Mouse (Mus musculus): ENCODE data around the gene Usp33. TPM values are rescaled to one million over a fixed set of nuclear protein-coding genes. Genes with fewer than 3 reads are reported as not detected.

Gene Usp33
- total RNA-seq, 2 experiments from 2014 or later: 66.7 to 82.3 TPM

GRCm38 (mm10) chr3:152336085-152336484 lies 10.2 kb upstream of the Usp33 start:
- no peak for ATAC-seq (replicated peaks; ENCODE audit: low FRiP score, poor library complexity, severe bottlenecking)

DNA sequence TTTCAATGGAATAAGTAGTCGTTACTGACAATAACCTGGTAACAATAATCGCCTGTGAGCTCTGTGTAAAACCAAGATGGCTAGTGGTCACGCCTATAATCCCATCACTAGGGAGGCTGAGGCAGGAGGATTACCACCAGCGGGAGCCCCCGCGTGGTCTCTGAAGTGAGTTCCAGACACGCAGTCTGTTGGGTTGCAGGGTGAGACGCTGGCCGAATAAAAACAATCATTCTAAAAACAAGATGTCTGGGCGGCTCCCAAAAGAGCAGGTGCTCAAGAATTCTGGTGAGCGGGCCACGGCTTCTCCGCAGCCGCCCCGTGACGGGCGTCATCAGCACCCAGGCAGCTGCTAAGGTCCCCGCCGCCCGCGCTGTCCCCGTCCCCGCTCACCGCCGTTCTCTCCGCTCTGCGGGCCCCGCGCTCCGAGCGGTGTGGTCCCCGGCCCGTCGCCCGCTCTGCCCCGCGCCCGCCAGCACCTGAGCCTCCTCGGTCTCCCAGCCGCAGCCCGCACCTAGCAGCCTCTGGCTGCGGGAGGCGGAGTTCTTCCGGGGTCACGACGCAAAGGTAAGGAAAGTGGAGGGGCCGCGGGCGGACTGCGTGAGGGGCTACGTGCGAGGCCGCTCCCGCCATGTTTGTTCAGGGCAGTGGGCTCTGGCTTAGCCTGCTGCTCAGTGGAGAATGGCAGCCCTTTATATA lies 6.3 kb upstream of the Usp33 start, which contains the start of gene Miga1:
Gene Miga1 (minus strand): TSS at position 546 of the 696 bp plus-strand sequence.
- ATAC-seq (replicated peaks; ENCODE audit: low FRiP score, poor library complexity, severe bottlenecking): peak; percentile 74

DNA sequence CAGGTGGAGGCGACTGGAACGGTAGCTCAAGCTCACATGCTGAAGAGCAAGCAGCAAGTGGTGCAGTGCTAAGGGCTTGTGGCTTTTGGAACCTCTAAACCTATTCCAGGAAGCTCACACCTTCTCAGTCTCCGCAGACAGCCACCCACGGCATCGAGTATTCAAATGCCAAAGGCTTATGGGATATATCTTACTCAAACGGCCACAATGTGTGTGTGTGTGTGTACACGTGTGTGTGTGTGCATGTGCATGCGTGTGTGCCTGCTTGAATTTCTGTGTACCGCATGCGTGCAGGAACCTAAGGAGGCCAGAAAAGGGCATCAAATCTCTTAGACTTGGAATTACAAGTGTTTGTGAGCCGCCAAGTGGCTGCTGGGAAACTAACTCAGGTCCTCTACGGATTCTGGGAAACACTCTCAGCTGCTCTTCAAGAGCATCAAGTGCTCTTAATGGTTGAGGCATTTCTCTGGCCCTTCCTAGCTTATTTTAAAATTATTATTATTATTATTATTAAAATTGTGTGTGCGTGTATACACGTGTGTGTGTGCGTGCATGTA lies 3.2 kb upstream of the Usp33 start:
- ATAC-seq (replicated peaks; ENCODE audit: low FRiP score, poor library complexity, severe bottlenecking): no peak

GRCm38 (mm10) chr3:152346633-152347141 lies 409 bp downstream of the Usp33 start:
- ATAC-seq (replicated peaks; ENCODE audit: low FRiP score, poor library complexity, severe bottlenecking): peak; percentile 20

DNA sequence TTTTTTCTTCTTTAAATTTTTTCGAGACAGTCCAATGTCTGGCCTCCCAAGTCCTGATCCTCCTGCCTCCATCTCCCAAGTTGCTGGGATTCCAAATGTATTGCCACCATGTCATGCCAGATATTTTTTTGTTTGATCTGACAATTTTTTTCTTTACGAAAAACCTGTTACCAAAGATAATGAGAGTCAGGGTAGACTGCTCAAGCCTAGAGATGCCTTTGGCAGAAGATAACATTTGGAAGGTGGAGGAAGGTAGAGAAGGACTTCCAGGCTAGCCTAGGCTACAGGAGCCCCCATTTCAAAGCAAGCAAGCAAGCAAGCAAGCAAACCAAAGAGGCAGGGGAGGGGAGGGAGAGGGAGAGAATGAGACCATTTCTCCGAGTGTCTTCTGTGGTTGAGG lies 949 bp downstream of the Usp33 start:
- ATAC-seq (replicated peaks; ENCODE audit: low FRiP score, poor library complexity, severe bottlenecking): peak; percentile 58

- ATAC-seq (replicated peaks; ENCODE audit: low FRiP score, poor library complexity, severe bottlenecking): no peak
Observed at GRCm38 (mm10) chr3:152348011-152348830, 1.9 kb downstream of the Usp33 start.

- no peak for ATAC-seq (replicated peaks; ENCODE audit: low FRiP score, poor library complexity, severe bottlenecking)
Observed at GRCm38 (mm10) chr3:152350431-152350830, 4.2 kb downstream of the Usp33 start.

DNA sequence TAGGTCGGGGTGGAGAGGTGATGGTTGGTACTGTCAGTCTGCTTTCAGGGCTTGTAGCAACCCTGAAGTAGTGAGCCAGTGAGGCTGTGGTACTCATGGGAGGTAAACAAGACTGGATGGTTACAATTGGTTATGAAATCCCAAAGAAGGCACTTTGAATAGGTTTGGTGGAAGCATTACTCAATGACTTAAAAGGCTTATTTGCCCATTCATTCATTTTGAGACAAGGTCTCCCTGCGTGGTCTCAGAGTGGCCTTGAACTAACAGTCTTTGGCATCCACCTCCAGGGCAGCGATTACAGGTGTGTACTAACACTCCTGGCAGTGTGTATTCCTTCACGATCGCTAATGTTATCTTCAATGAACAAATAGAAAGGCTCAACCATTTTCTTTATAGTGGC lies 4.7 kb downstream of the Usp33 start:
- no peak for ATAC-seq (replicated peaks; ENCODE audit: low FRiP score, poor library complexity, severe bottlenecking)

DNA sequence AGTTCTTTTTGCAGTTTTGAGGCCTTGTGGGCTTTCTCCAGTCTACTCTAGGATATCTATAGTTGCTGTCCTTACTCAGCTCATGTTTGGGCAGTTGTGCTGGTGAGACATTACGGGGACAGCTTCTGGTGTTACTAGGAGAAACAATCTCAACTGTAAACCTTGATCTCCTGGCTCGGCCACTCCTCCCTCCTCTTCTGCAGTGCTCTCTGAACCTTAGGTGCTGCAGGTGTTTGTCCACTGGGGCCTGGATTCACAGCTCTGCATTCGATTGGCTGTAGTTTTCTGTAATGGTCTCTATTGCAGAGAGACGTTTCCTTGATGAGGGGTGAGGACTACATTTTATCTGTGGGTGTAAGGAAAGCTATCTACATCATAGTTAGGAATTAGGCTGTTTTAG lies 6.0 kb downstream of the Usp33 start:
- ATAC-seq (replicated peaks; ENCODE audit: low FRiP score, poor library complexity, severe bottlenecking): no peak

- ATAC-seq (replicated peaks; ENCODE audit: low FRiP score, poor library complexity, severe bottlenecking): no peak
Observed at GRCm38 (mm10) chr3:152353434-152354177, 7.3 kb downstream of the Usp33 start.

DNA sequence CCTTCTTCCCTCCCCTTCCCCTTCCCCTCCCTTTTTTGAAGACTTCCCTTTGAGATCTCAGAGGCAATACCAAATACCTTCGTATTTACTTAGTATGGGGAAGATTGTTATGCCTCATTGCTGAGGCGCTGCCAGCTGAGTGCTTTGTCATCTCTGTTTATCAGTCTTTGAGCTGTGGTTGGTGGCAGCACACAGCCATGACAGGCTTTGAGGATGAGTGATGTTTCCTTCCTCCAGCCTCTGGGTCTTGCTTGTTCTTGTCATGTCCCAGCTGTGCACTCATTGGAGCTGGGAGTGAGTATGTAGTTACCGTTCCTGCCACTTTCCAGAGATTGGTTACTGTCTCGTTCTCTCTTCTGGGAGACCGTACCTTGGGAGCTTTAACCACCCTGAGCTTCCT lies 9.1 kb downstream of the Usp33 start:
- peak; percentile 90 for ATAC-seq (replicated peaks; ENCODE audit: low FRiP score, poor library complexity, severe bottlenecking)

DNA sequence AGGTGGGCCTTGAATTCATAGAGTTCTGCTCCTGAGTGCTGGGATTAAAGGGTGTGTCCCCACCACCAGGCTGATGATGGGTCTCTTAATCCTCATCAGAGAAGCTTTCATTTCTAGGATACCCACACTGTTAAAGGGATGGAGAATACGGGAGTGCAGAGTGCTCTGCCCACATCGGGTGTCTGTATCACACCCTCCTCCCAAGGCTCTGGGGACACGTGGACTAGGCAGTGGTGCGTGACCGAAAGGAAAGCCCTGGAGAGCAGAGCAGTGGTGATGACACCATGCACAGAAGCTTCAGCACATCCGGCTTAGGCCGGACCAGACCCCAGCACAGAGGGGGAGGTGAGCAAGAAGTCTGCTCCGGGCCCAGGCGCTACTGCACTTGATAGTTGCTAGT lies 10.5 kb downstream of the Usp33 start:
- no peak for ATAC-seq (replicated peaks; ENCODE audit: low FRiP score, poor library complexity, severe bottlenecking)

GRCm38 (mm10) chr3:152359151-152359550 lies 12.9 kb downstream of the Usp33 start:
- no peak for ATAC-seq (replicated peaks; ENCODE audit: low FRiP score, poor library complexity, severe bottlenecking)

DNA sequence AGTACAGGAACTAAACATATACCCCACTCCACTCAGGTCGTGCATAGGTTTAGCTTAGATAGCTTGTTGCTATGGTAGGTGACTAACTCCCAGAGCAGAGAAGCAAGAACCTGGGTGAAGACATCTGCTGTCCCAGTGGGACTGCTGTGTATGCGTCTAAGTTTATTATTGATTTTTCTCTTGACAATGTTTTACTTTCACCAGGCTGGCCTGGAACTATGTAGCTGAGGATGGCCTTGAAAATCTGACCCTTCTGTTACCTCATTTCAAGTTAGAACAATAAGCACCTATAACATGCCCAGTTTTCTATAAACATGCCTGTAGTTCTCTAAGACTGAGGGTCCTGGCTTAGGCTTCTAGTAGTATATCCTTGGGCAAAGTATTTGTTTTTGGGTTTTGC lies 17.9 kb downstream of the Usp33 start:
- no peak for ATAC-seq (replicated peaks; ENCODE audit: low FRiP score, poor library complexity, severe bottlenecking)

GRCm38 (mm10) chr3:152376063-152376462 lies 29.8 kb downstream of the Usp33 start:
- ATAC-seq (replicated peaks; ENCODE audit: low FRiP score, poor library complexity, severe bottlenecking): no peak

DNA sequence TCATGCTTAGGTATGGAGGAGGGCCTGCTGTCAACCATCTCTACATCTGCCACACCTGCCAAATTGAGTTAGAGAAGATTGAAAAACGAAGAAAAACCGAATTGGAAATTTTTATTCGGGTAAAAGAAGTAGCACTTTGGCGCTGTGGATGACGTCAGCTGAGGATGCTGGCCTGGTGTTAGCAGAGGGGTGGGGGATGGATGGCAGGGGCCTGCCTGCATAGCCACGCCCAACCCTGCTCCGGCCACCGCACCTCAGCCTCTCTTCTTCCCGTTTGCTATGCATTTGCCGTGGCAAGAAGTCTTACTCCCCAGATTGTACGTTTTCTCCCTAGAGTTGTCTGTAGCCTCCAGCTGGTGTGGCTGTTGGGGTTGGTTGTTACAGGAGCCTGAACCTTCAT lies 37.8 kb downstream of the Usp33 start:
- no peak for ATAC-seq (replicated peaks; ENCODE audit: low FRiP score, poor library complexity, severe bottlenecking)

GRCm38 (mm10) chr3:152395350-152396277 lies 49.3 kb downstream of the Usp33 start, which contains the start of gene Zzz3:
Zzz3 (plus strand) TSS chr3:152395473.
- peak; percentile 74 for ATAC-seq (replicated peaks; ENCODE audit: low FRiP score, poor library complexity, severe bottlenecking)

DNA sequence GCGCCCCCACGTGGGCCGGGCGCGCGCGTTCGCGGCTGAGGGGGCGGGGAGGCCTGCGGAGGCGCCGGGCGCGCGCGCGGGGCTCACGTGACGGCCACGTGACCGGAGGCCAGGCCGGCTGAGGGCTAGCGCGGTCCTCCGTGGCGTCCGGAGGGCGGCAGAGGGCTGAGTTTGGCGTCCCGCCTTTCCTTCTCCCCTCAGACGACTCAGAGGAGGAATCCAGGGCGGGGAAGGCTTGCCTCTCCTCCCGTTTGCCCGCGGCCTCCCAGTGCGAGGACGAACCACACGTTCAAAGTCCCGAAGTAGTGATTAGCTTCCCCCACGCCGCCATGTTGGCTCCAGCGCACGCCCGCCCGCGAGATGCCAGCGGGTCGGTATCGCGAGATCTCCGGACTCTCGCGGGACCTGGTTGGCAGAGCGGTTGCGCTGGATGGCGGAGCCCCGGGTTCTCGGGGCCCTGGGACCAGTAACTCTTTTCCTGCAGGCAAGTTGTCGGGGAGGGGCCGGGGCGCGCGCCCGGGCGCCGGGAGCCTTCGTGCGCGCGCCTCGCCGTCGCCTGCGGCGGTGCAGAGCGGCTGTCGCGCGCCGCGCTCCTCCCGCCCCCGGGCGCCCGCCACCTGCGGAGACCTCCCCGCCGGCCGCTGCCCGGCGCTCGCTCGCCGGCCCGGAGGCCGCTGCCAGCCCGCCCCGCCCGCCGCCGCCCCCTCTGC lies 50.2 kb downstream of the Usp33 start:
- peak; percentile 88 for ATAC-seq (replicated peaks; ENCODE audit: low FRiP score, poor library complexity, severe bottlenecking)
